ENCODE assay signal across 21 mouse cellular contexts in the genomic region with DNA sequence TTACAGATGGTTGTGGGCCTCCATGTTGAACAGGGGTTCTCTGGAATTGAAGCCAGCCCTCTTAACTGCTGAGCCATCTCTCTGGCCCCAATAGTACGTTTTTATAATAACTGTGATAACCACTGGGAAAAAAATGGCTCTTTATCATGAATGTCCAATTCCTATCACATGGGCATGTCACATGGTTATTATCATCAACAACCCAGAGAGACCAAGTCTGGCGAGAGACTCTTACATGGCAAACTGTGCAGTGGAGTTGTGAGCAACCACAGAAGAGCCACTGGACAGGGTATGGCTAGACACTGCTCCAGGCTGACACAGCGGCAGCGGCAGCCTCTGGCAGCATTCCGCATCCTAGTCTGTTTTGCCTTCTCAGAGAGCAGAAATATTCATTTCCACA. TPM values are rescaled to one million over a fixed set of nuclear protein-coding genes. Genes with fewer than 3 reads are reported as not detected.
A peak's percentile ranks its signal among the peaks of the same experiment; 100 is the strongest.
DNase-seq lines count a peak whose midpoint lies in the region; ATAC-seq and TF ChIP-seq lines count a peak whose summit lies in the region.
"Had no signal": no experiment of that assay in that cellular context is flagged by ENCODE, and none has a peak within 500 bp of the region (broad histone marks: within the 10 kb centered on the region; RNA-seq: fewer than 3 reads in every experiment).

No protein-coding gene starts in this region.

- no peak overlapping the region for H3K27ac ChIP-seq in intestine, embryonic 15.5 days
- H3K27ac ChIP-seq in intestine, postnatal 0 days (ENCODE audit: low read depth, low read length) = no peak overlapping the region
- peak overlapping the region; percentile 59 for H3K27ac ChIP-seq in MEL (ENCODE audit: control insufficient read depth, low read depth, low read length)
- peak overlapping the region; percentile 34 for H3K27ac ChIP-seq in liver, embryonic 11.5 days (ENCODE audit: low read depth, low read length)
- 0 out of 2 replicates have a peak overlapping the region, but pooled peaks have one; percentile 31 for H3K27ac ChIP-seq in liver, postnatal 0 days (ENCODE audit: low read depth)
- H3K27ac ChIP-seq in kidney, embryonic 15.5 days = no peak overlapping the region
- H3K27ac ChIP-seq: embryonic facial prominence, embryonic 13.5 days; forebrain, embryonic 15.5 days; hindbrain, embryonic 13.5 days; limb, embryonic 12.5 days had no signal

- TF ChIP-seq EP300 in MEL (IDR thresholded peaks at IDR 0.05; ENCODE audit: low read depth in 1 of 2, low read length in 2 of 2) = peak; percentile 35 to 78; a peak in 2 of 4 replicates
- TF ChIP-seq EP300 in liver, postnatal 0 days (IDR thresholded peaks at IDR 0.05; ENCODE audit: low read depth) = no peak

- H3K79me2 ChIP-seq in MEL (ENCODE audit: control insufficient read depth, insufficient read depth, low read length, poor library complexity) = peaks cover 7% of the 10 kb centered on the region

- H3K4me1 ChIP-seq in intestine, embryonic 15.5 days (replicated peaks) = peaks cover 15% of the 10 kb centered on the region
- H3K4me1 ChIP-seq in intestine, postnatal 0 days (replicated peaks; ENCODE audit: control insufficient read depth, insufficient read depth, low read length) = no peaks in the 10 kb centered on the region; the same call in 1 of the 2 replicates
- peaks cover 8 to 45% of the 10 kb centered on the region in 2 experiments for H3K4me1 ChIP-seq in MEL (ENCODE audit: control insufficient read depth in 1 of 2, insufficient read depth in 2 of 2, low read length in 2 of 2)
- peaks cover 53% of the 10 kb centered on the region for H3K4me1 ChIP-seq in liver, embryonic 11.5 days (replicated peaks; ENCODE audit: control insufficient read depth, insufficient read depth, low read length)
- H3K4me1 ChIP-seq in liver, postnatal 0 days (ENCODE audit: insufficient read depth) = peaks cover 55% of the 10 kb centered on the region
- peaks cover 39% of the 10 kb centered on the region for H3K4me1 ChIP-seq in kidney, embryonic 15.5 days

- ATAC-seq in intestine, embryonic 15.5 days = no peak
- no peak for ATAC-seq in intestine, postnatal 0 days
- peak; percentile 53 for ATAC-seq in liver, embryonic 11.5 days (replicated peaks; ENCODE audit: low FRiP score)
- no peak for ATAC-seq in liver, postnatal 0 days
- ATAC-seq in kidney, embryonic 15.5 days (replicated peaks; ENCODE audit: low FRiP score) = no peak
- ATAC-seq: forebrain, embryonic 15.5 days; midbrain, embryonic 16.5 days had no signal

- TF ChIP-seq RAD21 in MEL (IDR thresholded peaks at IDR 0.05; ENCODE audit: low read depth, low read length) = no peak

- no peak overlapping the region for H3K4me2 ChIP-seq in intestine, embryonic 15.5 days (replicated peaks)
- H3K4me2 ChIP-seq in intestine, postnatal 0 days (replicated peaks; ENCODE audit: low read depth) = no peak overlapping the region
- H3K4me2 ChIP-seq in liver, embryonic 11.5 days = peak overlapping the region; percentile 99
- H3K4me2 ChIP-seq in liver, postnatal 0 days (ENCODE audit: low read depth, low read length) = peak overlapping the region; percentile 97
- H3K4me2 ChIP-seq in kidney, embryonic 15.5 days = no peak overlapping the region

- TF ChIP-seq CTCF in intestine, postnatal 0 days (IDR thresholded peaks at IDR 0.05; ENCODE audit: low read depth) = no peak
- TF ChIP-seq CTCF in MEL (IDR thresholded peaks at IDR 0.05 in 2 of 3, conservative IDR thresholded peaks at IDR 0.05 in 1 of 3; ENCODE audit: control insufficient read depth in 1 of 3, insufficient read depth in 1 of 3, low read depth in 2 of 3, low read length in 3 of 3, poor library complexity in 1 of 3, severe bottlenecking in 1 of 3) = no peak
- no peak for TF ChIP-seq CTCF in liver, postnatal 0 days (IDR thresholded peaks at IDR 0.05; ENCODE audit: low read depth)

- no peak overlapping the region for H3K4me3 ChIP-seq in intestine, embryonic 15.5 days (replicated peaks)
- H3K4me3 ChIP-seq in intestine, postnatal 0 days (ENCODE audit: low read depth, low read length) = no peak overlapping the region
- peak overlapping the region; percentile 64 to 98 for H3K4me3 ChIP-seq in MEL (ENCODE audit: control insufficient read depth in 1 of 2, insufficient read depth in 1 of 2, low read depth in 2 of 2, low read length in 2 of 2)
- H3K4me3 ChIP-seq in liver, embryonic 11.5 days (ENCODE audit: low read depth, low read length) = peak overlapping the region; percentile 92
- no peak overlapping the region for H3K4me3 ChIP-seq in liver, postnatal 0 days (ENCODE audit: low read depth, low read length)
- no peak overlapping the region for H3K4me3 ChIP-seq in kidney, embryonic 15.5 days (replicated peaks)
- H3K4me3 ChIP-seq: hindbrain, embryonic 13.5 days had no signal

- H3K9ac ChIP-seq in intestine, embryonic 15.5 days = 0 out of 2 replicates have a peak overlapping the region, but pooled peaks have one; percentile 87
- H3K9ac ChIP-seq in intestine, postnatal 0 days (ENCODE audit: low read depth, low read length) = no peak overlapping the region
- peak overlapping the region; percentile 68 for H3K9ac ChIP-seq in MEL (ENCODE audit: control insufficient read depth, low read depth, low read length, poor library complexity, severe bottlenecking)
- H3K9ac ChIP-seq in liver, embryonic 11.5 days (ENCODE audit: low read depth, low read length) = peak overlapping the region; percentile 23; the same call in 1 of the 2 replicates
- H3K9ac ChIP-seq in liver, postnatal 0 days (replicated peaks) = peak overlapping the region; percentile 2; the same call in 1 of the 2 replicates
- H3K9ac ChIP-seq in kidney, embryonic 15.5 days = no peak overlapping the region
- H3K9ac ChIP-seq: limb, embryonic 12.5 days had no signal

- H3K9me3 ChIP-seq in intestine, embryonic 15.5 days = no peaks in the 10 kb centered on the region
- H3K9me3 ChIP-seq in intestine, postnatal 0 days (ENCODE audit: control insufficient read depth) = no peaks in the 10 kb centered on the region
- no peaks in the 10 kb centered on the region for H3K9me3 ChIP-seq in MEL (replicated peaks; ENCODE audit: insufficient read depth, low read length)
- no peaks in the 10 kb centered on the region for H3K9me3 ChIP-seq in liver, embryonic 11.5 days (ENCODE audit: control insufficient read depth, low read length)
- H3K9me3 ChIP-seq in liver, postnatal 0 days (ENCODE audit: low read length) = no peaks in the 10 kb centered on the region
- H3K9me3 ChIP-seq in kidney, embryonic 15.5 days (replicated peaks) = no peaks in the 10 kb centered on the region
- H3K9me3 ChIP-seq: embryonic facial prominence, embryonic 13.5 days; forebrain, embryonic 15.5 days; hindbrain, embryonic 13.5 days; limb, embryonic 12.5 days had no signal

- 88% methylated on average over 5 of the region's 5 CpGs for WGBS in intestine, embryonic 15.5 days
- whole genome bisulfite sequencing in intestine, postnatal 0 days = 78% methylated on average over 5 of the region's 5 CpGs
- 68% methylated on average over 5 of the region's 5 CpGs for WGBS in liver, embryonic 11.5 days
- WGBS in liver, postnatal 0 days (ENCODE audit: insufficient replicate concordance) = 60% methylated on average over 5 of the region's 5 CpGs
- WGBS in kidney, embryonic 15.5 days = 89% methylated on average over 5 of the region's 5 CpGs

- no peaks in the 10 kb centered on the region for H3K27me3 ChIP-seq in intestine, embryonic 15.5 days (replicated peaks)
- H3K27me3 ChIP-seq in intestine, postnatal 0 days (replicated peaks; ENCODE audit: control insufficient read depth, insufficient read depth, low read length) = no peaks in the 10 kb centered on the region
- no peaks in the 10 kb centered on the region for H3K27me3 ChIP-seq in MEL (ENCODE audit: control insufficient read depth in 1 of 2, insufficient read depth in 2 of 2, low read length in 2 of 2)
- no peaks in the 10 kb centered on the region for H3K27me3 ChIP-seq in liver, embryonic 11.5 days (replicated peaks; ENCODE audit: control insufficient read depth, insufficient read depth, low read length)
- no peaks in the 10 kb centered on the region for H3K27me3 ChIP-seq in liver, postnatal 0 days (ENCODE audit: insufficient read depth, low read length)
- no peaks in the 10 kb centered on the region for H3K27me3 ChIP-seq in kidney, embryonic 15.5 days
- H3K27me3 ChIP-seq: forebrain, embryonic 15.5 days had no signal

- H3K36me3 ChIP-seq in intestine, embryonic 15.5 days = no peaks in the 10 kb centered on the region
- H3K36me3 ChIP-seq in intestine, postnatal 0 days (ENCODE audit: control insufficient read depth, insufficient read depth) = no peaks in the 10 kb centered on the region; the same call in 1 of the 2 replicates
- H3K36me3 ChIP-seq in MEL (ENCODE audit: control insufficient read depth in 1 of 2, insufficient read depth in 2 of 2, low read length in 2 of 2) = peaks cover 0 to 38% of the 10 kb centered on the region in 2 experiments; a peak in 2 of 4 replicates
- no peaks in the 10 kb centered on the region for H3K36me3 ChIP-seq in liver, embryonic 11.5 days (ENCODE audit: control insufficient read depth, insufficient read depth, low read length)
- H3K36me3 ChIP-seq in liver, postnatal 0 days (replicated peaks; ENCODE audit: insufficient read depth, low read length) = no peaks in the 10 kb centered on the region
- H3K36me3 ChIP-seq in kidney, embryonic 15.5 days = no peaks in the 10 kb centered on the region
- H3K36me3 ChIP-seq: embryonic facial prominence, embryonic 13.5 days; forebrain, embryonic 15.5 days; hindbrain, embryonic 13.5 days; limb, embryonic 12.5 days had no signal

- DNase-seq in MEL (ENCODE audit: low read depth, low spot score) = peak; percentile 60
- DNase-seq in liver, embryonic 11.5 days (ENCODE audit: low spot score) = no peak
- DNase-seq in liver, postnatal 0 days = peak; percentile 11
- no peak for DNase-seq in cerebellum, adult 9-10 months
- DNase-seq in B cell, adult 2 months = no peak
- DNase-seq: adrenal gland, postnatal 36 days; cerebellum, adult 11 months; gastrocnemius, postnatal 10 days; kidney, adult 9 months; kidney, postnatal 36 days; lung, adult 2 months; lung, postnatal 14 days; right cerebral cortex, postnatal 14 days had no signal

- peak in 1 of 2 experiments; percentile 47; a peak in 2 of 4 replicates for TF ChIP-seq POLR2A in MEL (IDR thresholded peaks at IDR 0.05; ENCODE audit: control insufficient read depth in 1 of 2, insufficient read depth in 1 of 2, low read depth in 1 of 2, low read length in 2 of 2, poor library complexity in 1 of 2)

RNA-seq across cellular contexts. Expression of a gene that starts 8.9 kb away (rescaled TPM):
- polyA plus RNA-seq in intestine, embryonic 15.5 days (2015; fragmentation: Nextera tagmentation; extraction: Ambion mirVana) = 16.0 and 21.6 TPM in 2 replicates
- polyA plus RNA-seq in intestine, postnatal 0 days (2015; fragmentation: Nextera tagmentation; extraction: Ambion mirVana) = 12.3 and 14.8 TPM in 2 replicates
- 37.0 and 39.2 TPM in 2 replicates for total RNA-seq in MEL (2012; rRNA removed)
- polyA plus RNA-seq in MEL (2012; ENCODE audit: insufficient read depth in 1 of 2, insufficient read length in 2 of 2, low read depth in 1 of 2, low replicate concordance in 2 of 2, missing spikeins in 1 of 2) = 10 to 100 TPM in 1 of 2 experiments, not detected in 1; 35.0 TPM
- 30.9 and 31.3 TPM in 2 replicates for polyA plus RNA-seq in liver, embryonic 11.5 days (2014; fragmentation: Nextera tagmentation; extraction: Ambion mirVana)
- polyA plus RNA-seq in liver, postnatal 0 days (2015; fragmentation: Nextera tagmentation; extraction: Ambion mirVana) = 25.6 and 25.8 TPM in 2 replicates
- 18.4 and 18.7 TPM in 2 replicates for polyA plus RNA-seq in kidney, embryonic 15.5 days (2015; fragmentation: Nextera tagmentation; extraction: Ambion mirVana)

RNA-seq across cellular contexts. Expression of a gene that starts 54.9 kb away (rescaled TPM):
- polyA plus RNA-seq in intestine, embryonic 15.5 days (2015; fragmentation: Nextera tagmentation; extraction: Ambion mirVana) = 20.4 and 22.1 TPM in 2 replicates
- polyA plus RNA-seq in intestine, postnatal 0 days (2015; fragmentation: Nextera tagmentation; extraction: Ambion mirVana) = 28.6 and 29.7 TPM in 2 replicates
- 0.95 and 1.5 TPM in 2 replicates for total RNA-seq in MEL (2012; rRNA removed)
- 1 to 10 TPM in 1 of 2 experiments, not detected in 1; 2.1 TPM for polyA plus RNA-seq in MEL (2012; ENCODE audit: insufficient read depth in 1 of 2, insufficient read length in 2 of 2, low read depth in 1 of 2, low replicate concordance in 2 of 2, missing spikeins in 1 of 2)
- 6.7 and 9.3 TPM in 2 replicates for polyA plus RNA-seq in liver, embryonic 11.5 days (2014; fragmentation: Nextera tagmentation; extraction: Ambion mirVana)
- 36.6 and 49.7 TPM in 2 replicates for polyA plus RNA-seq in liver, postnatal 0 days (2015; fragmentation: Nextera tagmentation; extraction: Ambion mirVana)
- polyA plus RNA-seq in kidney, embryonic 15.5 days (2015; fragmentation: Nextera tagmentation; extraction: Ambion mirVana) = 18.4 and 18.6 TPM in 2 replicates

Comparison
In these comparisons a context has a peak if more than half of its experiments do, and no peak if none do; other contexts are left out.
1. H3K4me3 ChIP-seq: peak in MEL (2 of 2) and liver, embryonic 11.5 days (single experiment); none in intestine, embryonic 15.5 days (single experiment), intestine, postnatal 0 days (single experiment), liver, postnatal 0 days (single experiment) and kidney, embryonic 15.5 days (single experiment).
2. H3K9ac ChIP-seq: peak in intestine, embryonic 15.5 days (single experiment), MEL (single experiment), liver, embryonic 11.5 days (single experiment) and liver, postnatal 0 days (single experiment); none in intestine, postnatal 0 days (single experiment) and kidney, embryonic 15.5 days (single experiment).
3. DNase-seq: peak in MEL (single experiment) and liver, postnatal 0 days (single experiment); none in liver, embryonic 11.5 days (single experiment), cerebellum, adult 9-10 months (single experiment) and B cell, adult 2 months (0 of 2).
4. H3K27ac ChIP-seq: peak in MEL (single experiment), liver, embryonic 11.5 days (single experiment) and liver, postnatal 0 days (single experiment); none in intestine, embryonic 15.5 days (single experiment), intestine, postnatal 0 days (single experiment) and kidney, embryonic 15.5 days (single experiment).
5. H3K4me2 ChIP-seq: peak in liver, embryonic 11.5 days (single experiment) and liver, postnatal 0 days (single experiment); none in intestine, embryonic 15.5 days (single experiment), intestine, postnatal 0 days (single experiment) and kidney, embryonic 15.5 days (single experiment).